Mouse (Mus musculus): ENCODE results near the gene Trove2. TPM values are rescaled to one million over a fixed set of nuclear protein-coding genes. Genes with fewer than 3 reads are reported as not detected.
"Not testable (repeated sequence)": the region's sequence is repeated elsewhere in the genome, so short reads cannot be mapped to it uniquely, and the experiment has no call there.

Trove2 gene
- polyA plus RNA-seq, 1 experiment = 14.6 TPM

GRCm38 (mm10) chr1:143739361-143740350 lies 37.2 kb downstream of the Trove2 start:
- peak; percentile 77 to 93 for DNase-seq (ENCODE audit: extremely low spot score in 1 of 2, low spot score in 1 of 2)

GRCm38 (mm10) chr1:143738811-143739210 lies 38.1 kb downstream of the Trove2 start:
- DNase-seq (ENCODE audit: extremely low spot score in 1 of 2, low spot score in 1 of 2) = no peak

GRCm38 (mm10) chr1:143733914-143734410 lies 42.9 kb downstream of the Trove2 start:
- DNase-seq (ENCODE audit: extremely low spot score in 1 of 2, low spot score in 1 of 2) = no peak

GRCm38 (mm10) chr1:143731691-143732090 lies 45.2 kb downstream of the Trove2 start:
- DNase-seq (ENCODE audit: extremely low spot score in 1 of 2, low spot score in 1 of 2) = no peak

GRCm38 (mm10) chr1:143730899-143731298 lies 46.0 kb downstream of the Trove2 start:
- DNase-seq (ENCODE audit: extremely low spot score in 1 of 2, low spot score in 1 of 2) = no peak

GRCm38 (mm10) chr1:143727701-143728445 lies 49.0 kb downstream of the Trove2 start:
- no peak for DNase-seq (ENCODE audit: extremely low spot score in 1 of 2, low spot score in 1 of 2)

- no peak for DNase-seq (ENCODE audit: extremely low spot score in 1 of 2, low spot score in 1 of 2)
Observed at GRCm38 (mm10) chr1:143724456-143725064, 52.3 kb downstream of the Trove2 start.

GRCm38 (mm10) chr1:143716038-143716437 lies 60.8 kb downstream of the Trove2 start, which contains the start of gene Glrx2:
Glrx2 (plus strand) TSS chr1:143716338.
- DNase-seq (ENCODE audit: extremely low spot score in 1 of 2, low spot score in 1 of 2) = not testable (repeated sequence)

GRCm38 (mm10) chr1:143710627-143710976 lies 66.3 kb downstream of the Trove2 start:
- no peak for DNase-seq (ENCODE audit: extremely low spot score in 1 of 2, low spot score in 1 of 2)

GRCm38 (mm10) chr1:143709966-143710626 lies 66.8 kb downstream of the Trove2 start:
- DNase-seq (ENCODE audit: extremely low spot score in 1 of 2, low spot score in 1 of 2) = no peak

- DNase-seq (ENCODE audit: extremely low spot score in 1 of 2, low spot score in 1 of 2) = no peak
Observed at GRCm38 (mm10) chr1:143708361-143708760, 68.5 kb downstream of the Trove2 start.

- no peak for DNase-seq (ENCODE audit: extremely low spot score in 1 of 2, low spot score in 1 of 2)
Observed at GRCm38 (mm10) chr1:143707006-143707405, 69.9 kb downstream of the Trove2 start.

- DNase-seq (ENCODE audit: extremely low spot score in 1 of 2, low spot score in 1 of 2) = peak; percentile 67 to 92
Observed at GRCm38 (mm10) chr1:143702741-143703262, 74.1 kb downstream of the Trove2 start, which contains the start of gene Cdc73. Cdc73 (minus strand) TSS chr1:143702893.

GRCm38 (mm10) chr1:143702141-143702740 lies 74.6 kb downstream of the Trove2 start:
- peak in 1 of 2 experiments; percentile 37 for DNase-seq (ENCODE audit: extremely low spot score in 1 of 2, low spot score in 1 of 2)

- DNase-seq (ENCODE audit: extremely low spot score in 1 of 2, low spot score in 1 of 2) = no peak
Observed at GRCm38 (mm10) chr1:143701736-143702135, 75.1 kb downstream of the Trove2 start.
